Mouse (Mus musculus) monocyte, adult 5-6 weeks (primary cell): Measurements from ENCODE around the gene Pced1b. TPM values are rescaled to one million over a fixed set of nuclear protein-coding genes. Genes with fewer than 3 reads are reported as not detected.

Experiments used
- ATAC-seq: fragments of 153-309, 156-312 bp; replicated peaks from 2 replicates; pipeline ENCODE4 v1.8.0; 2017; ENCODE audit warnings: mild to moderate bottlenecking; ENCODE audit not compliant: low TSS enrichment, insufficient number of reproducible peaks, severe bottlenecking, poor library complexity, low FRiP score
- total RNA-seq: library from RNA; stranded (forward); fragments of 200-1000, 200-491, 200-594 nt; gene quantifications from 3 replicates; pipeline ENCODE4 v1.2.3, GENCODE M21; 2017

The Pced1b gene
- total RNA-seq, 1 experiment from 2014 or later, result 1.6 TPM

DNA sequence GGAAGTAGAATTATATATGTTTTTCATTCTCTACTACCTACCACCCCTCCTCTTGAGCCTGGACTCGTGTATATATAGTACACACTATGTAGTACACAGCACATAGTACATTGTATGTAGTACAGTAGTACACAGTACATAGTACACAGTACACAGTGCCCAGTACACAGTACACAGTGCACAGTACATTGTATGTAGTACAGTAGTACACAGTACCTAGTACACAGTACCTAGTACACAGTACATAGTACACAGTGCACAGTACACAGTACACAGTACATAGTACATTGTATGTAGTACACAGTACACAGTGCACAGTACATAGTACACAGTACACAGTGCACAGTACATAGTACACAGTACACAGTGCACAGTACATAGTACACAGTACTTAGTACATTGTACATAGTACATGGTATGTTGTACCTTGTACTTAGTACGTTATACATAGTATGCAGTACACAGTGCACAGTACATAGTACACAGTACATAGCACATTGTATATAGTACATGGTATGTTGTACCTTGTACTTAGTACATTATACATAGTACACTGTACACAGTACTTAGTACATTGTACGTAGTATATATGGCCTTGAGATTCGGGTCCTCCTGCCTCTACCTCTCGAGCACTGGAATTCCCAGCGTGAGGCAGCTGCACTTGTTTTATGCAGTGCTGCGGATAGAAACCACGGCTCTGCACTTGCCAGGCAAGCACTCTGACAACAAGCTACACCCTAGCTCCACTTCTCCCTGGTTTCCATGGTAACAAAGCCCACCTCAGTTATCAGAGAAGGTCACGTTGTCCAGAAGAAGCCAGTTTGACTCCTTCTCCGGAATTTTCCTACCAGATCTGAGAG, 35.0 kb downstream of the Pced1b start:
- ATAC-seq, result no peak

DNA sequence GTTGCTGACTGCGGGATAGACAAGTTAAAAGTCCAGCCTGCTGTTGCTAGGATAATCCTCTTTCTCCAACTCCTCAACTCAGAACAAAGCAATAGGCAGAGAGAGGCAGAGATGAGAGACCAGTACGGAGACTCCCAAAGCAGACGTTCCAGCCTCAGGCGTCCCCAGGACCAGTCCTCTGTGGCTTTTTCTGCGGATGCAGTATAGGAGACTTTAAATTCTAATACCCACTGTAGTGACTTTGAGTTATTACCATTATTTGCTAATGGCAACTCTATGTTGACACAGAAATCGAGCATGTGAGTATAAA, 35.6 kb downstream of the Pced1b start:
- ATAC-seq, result no peak

DNA sequence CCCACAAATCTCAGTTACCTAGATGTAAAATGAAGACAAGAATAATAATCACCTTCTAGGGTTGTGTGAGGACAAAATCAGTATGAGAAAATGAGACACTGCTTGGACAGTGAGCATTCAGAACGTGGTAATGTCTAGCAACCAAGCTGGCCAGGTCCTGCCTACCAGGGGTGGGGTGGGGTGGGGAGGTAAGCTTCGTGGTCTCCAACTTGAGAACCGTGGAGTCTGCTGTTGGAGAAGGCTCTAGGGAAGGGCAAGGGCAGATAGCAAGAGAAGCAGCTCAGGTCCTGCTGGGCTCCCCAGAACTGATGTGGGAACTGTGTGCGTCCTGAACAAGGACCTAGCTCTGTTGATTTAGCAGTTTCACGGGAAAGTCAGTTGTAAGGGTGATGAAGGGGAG, 37.3 kb downstream of the Pced1b start:
- no peak for ATAC-seq

DNA sequence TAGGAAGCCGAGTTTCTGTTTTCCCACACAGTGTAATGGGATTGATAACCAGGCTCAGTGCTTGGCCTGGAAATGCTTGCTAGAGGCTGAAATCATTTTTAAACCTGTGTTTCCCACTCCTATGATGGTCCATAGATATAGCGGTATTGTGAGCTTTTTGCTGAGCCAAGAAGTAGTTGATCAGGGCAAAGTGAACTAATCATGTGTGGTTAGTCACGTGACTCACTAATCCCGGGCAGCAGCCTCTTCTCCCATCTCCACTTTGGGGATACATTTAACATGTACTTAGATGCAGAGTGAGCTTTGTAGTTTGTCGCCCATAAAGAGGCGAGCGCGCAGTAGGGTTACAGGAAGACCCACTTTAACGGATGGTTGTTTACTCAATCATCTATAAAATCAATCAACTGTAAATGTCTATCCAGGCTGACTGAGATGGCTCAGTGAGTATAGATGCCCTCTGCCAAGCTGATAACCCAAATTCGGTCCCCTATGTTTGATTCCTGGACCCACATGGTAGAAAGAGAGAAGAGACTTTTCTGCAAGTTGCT, 38.8 kb downstream of the Pced1b start:
- no peak for ATAC-seq

DNA sequence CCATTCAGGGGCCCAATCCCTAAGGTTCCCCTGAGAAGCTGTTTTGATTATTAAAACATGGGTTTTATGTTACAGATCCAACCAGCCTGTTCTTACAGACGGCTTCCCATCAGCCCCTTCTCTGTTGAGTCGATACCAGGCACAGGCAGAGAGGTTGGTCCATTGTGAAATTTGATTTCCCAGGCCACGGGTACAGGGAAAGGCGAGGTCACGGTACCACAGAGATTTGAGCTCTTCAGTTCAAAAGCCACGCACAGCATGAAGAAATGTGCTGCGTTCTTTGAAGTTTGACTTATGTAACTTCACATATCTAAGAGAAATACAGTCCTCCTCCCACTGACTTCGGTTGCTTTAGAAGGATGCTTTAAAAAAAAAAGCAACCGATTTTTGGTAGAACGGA, 39.8 kb downstream of the Pced1b start:
- no peak for ATAC-seq

DNA sequence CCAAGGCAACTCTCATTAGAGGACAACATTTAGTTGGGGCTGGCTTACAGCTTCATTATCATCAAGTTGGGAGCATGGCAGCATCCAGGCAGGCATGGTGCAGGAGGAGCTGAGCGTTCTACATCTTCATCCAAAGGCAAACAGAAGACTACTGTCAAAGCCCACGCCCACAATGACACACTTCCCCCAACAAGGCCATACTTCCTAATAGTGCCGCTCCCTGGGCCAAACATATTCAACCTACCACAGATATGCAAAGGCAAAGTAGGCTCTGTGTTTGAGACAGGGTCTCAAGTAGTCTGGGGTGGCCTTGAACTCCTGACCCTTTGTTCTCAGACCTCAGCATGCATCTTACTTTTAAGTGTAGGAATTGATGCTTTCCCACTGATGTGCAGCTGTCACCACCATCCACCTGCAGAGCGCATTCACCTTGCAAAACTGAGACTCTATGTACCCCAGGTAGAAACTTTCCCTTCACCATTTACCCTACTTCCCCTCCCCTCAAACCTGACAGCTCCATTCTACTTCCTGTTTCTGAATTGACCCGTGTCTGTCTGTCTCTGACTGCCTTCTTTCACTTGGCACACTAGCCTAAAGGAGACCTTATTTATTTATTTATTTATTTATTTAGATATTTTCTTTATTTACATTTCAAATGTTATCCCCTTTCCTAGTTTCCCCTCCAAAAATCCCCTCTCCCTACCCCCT, 40.7 kb downstream of the Pced1b start:
- ATAC-seq, result no peak

DNA sequence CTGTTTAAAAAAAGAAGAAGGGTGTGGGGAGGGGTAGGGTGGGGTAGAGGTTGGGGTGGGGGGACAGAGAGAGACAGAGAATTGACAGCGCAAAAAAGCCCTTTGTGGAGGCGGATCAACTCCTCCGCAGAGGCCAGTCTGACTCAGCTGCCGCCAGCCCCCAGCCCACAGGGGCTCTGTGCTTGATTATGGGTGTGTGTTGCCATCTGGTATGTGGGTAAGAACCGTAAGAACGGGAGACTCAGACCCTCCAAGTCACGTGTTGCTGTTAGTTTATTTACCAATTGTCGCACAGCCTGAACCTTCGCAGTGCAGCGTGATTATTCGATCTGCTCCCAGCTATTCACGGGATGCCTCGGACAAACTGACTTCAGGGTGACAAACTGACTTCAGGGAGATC, 41.8 kb downstream of the Pced1b start:
- ATAC-seq, result no peak

DNA sequence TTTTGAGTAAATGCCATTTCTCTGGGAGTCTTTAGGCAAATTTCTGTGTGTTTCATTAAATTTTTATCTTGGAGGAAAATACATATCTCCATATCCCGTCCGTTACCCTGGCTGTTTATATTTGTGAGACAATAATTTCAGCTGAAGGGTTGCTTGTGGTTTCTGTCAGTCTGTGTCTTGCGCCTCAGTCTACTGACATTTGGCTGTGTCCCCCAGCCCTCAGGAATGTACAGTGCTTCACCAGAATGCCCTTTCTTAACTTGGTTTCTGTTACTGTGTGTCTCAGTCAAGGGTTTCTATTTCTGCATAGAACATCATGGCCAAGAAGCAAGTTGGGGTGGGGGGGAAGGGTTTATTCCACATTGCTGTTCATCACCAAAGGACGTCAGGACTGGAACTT, 42.3 kb downstream of the Pced1b start:
- no peak for ATAC-seq

DNA sequence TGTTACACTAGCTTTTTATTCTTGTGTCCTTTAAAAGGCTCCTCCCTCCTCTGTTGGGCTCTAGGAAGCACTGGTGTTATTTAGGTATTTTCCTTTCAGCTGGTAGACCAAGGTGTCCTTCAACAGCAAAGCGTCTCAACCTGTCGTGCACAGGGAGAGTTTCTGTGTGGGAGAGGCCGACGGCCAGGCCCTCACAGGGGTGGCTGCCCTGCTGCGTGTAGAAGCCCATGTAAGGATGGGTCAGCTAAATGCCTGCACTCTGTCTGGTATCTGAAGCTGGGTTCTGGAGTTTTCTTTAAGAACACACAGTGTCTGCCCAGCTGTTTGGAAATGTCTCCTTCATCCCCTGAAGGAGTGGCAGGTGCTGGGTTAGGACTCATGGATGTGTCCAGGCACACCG, 43.4 kb downstream of the Pced1b start:
- ATAC-seq, result no peak

DNA sequence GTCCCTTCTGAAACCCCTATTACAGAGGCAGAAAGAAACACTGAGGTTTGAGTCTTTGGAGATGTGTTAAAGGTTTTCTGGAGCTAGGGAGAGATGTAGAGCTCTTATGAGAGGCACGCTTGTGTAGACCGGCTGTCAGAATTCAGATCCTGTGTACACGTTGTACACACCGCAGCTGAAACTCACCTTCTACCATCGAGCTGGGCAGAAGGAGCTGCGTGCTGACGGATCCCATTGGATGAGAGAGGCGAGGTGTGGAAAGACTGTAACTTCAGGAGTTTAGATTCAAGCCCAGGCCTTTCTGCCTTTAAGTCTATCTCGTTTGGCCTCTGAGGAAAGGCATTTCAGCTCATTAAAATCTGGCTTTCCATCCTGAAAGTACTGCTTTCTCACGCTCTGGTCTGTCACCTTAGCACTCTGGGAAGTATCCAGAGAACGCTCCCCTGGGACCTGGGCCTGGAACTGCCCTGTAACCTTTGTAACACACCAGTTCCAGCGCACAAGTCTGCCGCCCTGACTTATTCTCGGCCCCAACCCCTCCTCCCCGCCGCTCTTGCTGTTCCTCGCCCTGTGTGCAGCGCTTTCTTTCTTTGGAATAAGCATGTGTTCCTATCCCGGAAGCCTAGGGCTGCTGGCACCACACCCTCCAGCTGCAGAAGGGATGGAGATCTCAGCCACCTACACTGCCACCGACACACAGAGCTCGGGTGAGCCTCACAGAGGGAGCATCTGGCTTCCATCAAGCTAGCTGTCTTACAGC, 44.6 kb downstream of the Pced1b start:
- no peak for ATAC-seq

DNA sequence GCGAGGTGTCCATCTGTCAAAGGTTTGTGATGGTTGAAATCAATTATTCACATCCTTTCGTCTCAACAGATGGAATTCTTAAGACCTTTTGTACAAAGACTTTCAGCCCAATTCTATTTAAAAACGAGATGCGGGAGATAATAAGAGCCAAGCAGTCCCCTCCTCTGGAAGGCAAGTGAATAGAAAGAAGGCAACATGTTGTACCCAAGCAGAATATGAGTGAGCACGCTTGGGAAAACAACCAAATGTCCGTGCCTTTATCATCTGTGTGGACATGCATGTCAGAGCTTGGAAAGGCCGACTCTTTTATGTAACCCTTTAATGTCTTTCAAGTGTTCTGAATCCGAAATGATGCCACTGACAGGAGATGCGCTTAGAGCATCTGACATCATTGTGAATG, 61.0 kb downstream of the Pced1b start:
- ATAC-seq, result no peak

DNA sequence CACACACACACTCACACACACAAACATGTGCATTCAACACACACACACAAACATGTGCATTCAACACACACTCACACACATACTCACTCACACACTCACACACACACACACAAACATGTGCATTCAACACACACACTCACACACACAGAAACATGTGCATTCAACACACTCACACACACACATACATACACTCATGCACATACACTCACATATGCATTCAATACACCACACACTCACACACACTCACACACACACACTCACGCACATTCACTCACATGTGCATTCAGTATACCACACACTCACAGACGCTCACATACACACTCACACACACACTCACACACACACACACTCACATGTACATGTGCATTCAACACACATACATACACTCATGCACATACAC, 62.6 kb downstream of the Pced1b start:
- ATAC-seq, result no peak

DNA sequence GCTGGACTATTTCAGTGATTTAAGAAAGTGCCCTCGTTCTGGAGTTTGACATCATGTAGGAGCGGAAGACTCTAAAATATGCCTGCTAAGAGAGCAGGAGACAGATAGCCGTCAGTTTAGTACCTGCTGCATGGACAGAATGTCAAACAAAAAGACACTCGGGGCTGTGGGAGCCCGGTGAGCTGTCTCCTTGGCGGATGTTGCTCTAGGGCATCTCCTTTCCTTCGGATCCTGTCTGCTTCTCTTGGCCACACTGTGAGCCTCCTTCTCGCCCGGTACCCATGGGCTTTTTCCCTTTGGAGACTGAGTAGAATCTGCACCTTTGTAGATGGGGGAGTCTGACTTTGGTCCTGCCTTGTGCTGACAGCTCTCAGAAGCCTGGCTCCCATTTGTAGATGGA, 63.3 kb downstream of the Pced1b start:
- ATAC-seq, result no peak

DNA sequence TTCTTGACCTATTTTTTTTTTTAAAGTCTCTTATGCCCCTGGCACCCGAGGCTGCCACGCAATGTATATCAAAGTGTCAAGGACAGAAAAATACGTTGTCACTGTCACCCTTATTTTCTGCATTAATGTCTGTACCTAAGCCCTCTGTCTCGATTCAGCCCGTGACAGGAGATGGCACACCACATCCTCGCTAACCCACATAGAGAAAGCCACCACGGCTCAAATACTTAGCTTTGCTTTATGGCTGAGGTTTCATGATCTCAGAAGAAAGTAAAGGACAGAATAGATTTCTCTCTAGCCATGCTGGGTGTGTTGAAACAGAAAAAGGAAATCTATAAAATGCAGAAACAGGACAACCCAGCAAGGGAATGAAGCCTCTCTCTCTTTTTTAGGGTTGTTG, 64.3 kb downstream of the Pced1b start:
- ATAC-seq, result no peak

DNA sequence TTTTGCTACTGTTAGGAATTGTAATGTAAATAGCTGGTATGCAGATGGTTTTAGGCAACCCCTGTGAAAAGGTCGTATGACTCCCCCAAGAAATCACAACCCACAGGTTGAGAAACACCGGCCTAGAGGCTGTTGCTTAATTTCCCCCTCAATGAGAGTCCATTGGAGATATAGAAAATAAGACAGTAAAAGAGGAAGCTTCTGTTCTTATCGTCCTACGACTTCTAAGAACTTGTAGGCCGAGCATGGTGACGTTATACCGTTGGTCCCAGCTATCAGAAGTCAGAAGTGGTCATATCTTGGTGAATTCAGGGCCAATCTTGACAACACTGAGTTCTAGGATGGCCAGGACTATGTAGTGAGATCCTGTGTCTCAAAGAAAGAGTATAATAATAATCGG, 65.0 kb downstream of the Pced1b start:
- peak; percentile 60; the same call in 1 of the 2 replicates for ATAC-seq

DNA sequence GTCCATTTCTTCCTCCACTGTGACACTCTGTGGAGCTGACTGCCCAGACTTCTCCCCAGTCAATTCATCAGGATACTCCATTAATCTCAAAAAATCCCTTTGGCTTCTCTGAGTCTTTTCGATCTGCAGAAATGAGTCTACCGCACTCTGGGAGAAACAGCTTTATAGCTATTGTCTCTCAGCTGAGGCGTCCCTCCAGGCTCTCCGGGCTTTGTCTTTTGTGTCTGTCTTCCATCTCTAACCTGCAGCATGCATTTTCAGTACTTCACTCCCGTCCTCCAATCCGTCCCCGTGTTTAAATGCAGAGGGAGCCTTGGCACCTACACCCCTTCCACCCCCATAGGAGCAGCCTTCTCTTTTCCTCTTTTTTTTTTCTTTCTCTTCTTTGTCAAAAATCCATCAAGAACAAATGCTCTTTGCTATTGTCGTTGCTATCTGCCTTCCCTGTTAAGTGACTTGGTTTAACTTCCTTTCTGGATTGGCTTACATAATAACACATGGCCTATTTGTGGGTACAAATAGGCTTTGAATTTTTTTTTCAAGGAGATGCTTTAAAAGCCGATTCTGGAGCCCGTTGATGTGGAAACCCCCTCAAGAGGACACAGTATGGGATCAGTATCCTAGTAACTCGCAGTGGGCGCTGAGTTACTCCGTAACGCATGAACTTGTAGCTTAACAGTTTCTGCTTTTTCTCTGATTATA, 68.0 kb downstream of the Pced1b start:
- no peak for ATAC-seq

DNA sequence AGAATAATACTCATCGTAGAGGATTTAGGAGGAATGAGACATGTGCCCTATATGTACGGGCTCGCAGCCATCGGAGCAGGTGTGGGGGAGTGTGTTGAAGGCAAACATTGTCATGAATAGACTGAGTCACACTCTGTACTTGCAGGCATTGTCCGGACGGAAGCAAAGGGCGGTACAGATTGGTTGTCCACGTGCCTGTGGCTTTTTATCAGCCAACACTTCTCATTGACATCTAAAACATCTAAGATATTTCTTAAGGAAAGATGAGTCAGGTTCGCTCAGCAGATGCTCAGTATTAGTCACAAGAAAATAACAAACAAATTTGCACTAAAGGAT, 68.5 kb downstream of the Pced1b start:
- ATAC-seq, result no peak

DNA sequence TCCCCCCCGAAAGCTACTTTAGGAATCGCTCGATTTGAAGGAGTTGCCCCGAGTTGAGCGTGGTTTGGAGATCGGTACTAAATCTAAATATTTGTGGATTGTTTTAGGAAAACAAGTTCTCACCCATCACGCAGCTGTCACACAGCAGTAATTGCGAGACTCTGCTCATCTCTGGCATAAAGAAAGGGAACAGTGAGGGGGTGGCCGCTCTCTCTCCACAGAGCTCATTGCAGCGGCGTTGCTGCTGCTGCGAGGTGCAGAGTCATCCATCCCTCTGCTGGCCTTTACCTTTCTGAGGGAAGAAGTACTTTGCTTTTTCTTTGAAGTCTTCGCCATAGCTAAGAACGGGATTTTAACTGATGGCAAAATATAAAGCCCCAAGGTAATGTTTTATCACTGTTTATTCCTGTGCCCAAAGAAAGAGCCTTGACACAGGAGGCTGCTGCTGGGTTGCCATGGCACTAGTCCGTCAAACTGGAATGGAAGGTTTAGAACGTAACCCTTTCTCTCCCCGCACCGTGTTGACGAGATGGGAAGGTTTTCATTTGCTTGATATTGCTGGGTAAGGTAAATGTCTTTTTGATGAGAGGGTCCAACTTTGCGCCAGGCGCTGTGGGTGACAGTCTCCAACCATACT, 71.6 kb downstream of the Pced1b start:
- no peak for ATAC-seq

DNA sequence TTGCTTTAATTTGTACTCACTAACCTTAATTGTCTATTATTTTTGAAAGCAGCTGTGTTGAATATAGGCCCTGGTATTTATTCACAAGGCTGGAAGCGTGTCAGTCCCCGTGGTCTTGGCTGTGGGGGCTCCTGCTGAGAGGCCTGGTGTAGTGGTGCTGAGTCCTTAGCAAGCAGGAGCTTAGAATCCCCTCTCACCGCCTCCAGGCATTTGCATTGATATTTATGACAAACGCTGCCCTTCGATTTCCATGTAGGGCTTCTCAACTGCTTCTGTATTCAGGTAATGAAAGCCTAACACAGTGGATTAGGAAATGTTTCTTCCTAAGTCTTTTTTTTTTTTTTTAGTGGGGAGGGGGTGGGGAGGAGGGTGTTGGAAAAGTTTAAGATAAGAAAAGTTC, 75.9 kb downstream of the Pced1b start:
- ATAC-seq, result no peak
